Mouse (Mus musculus) liver, embryonic 14.5 days (tissue): ENCODE results near the gene Rab11fip5. TPM values are rescaled to one million over a fixed set of nuclear protein-coding genes. Genes with fewer than 3 reads are reported as not detected.

ENCODE experiments used
- ATAC-seq: fragments of 200-750 bp; cut with Nextera tagmentation; 2 replicates; pipeline ENCODE4 v1.8.0; 2017; ENCODE audit warnings: moderate number of reproducible peaks, mild to moderate bottlenecking, moderate library complexity; ENCODE audit not compliant: insufficient read depth
- DNase-seq, 3 experiments: peaks; one replicate each; pipeline ENCODE4 v3.0.0-alpha.2; 2012 to 2013; ENCODE audit warnings: low read depth in 3 of 3, low spot score in 3 of 3
- H3K27ac ChIP-seq: fragments of 300-500 bp; sonication (generic); 2 replicates; pipeline ENCODE4 v1.5.1; 2014; ENCODE audit warnings: moderate library complexity, mild to moderate bottlenecking, control low read depth, inconsistent platforms
- H3K27me3 ChIP-seq: fragments of 300-500 bp; sonication (generic); 2 replicates; pipeline ENCODE4 v1.6.1; 2014; ENCODE audit warnings: mild to moderate bottlenecking, low read length, moderate library complexity; ENCODE audit not compliant: control insufficient read depth, insufficient read depth
- H3K36me3 ChIP-seq: fragments of 300-500 bp; sonication (generic); replicated peaks from 2 replicates; pipeline ENCODE4 v1.6.1; 2014; ENCODE audit warnings: low read depth; ENCODE audit not compliant: control insufficient read depth, insufficient read depth
- H3K4me1 ChIP-seq, 2 experiments: fragments of 200-500 bp in 1 of 2; fragments of 300-500 bp in 1 of 2; sonication (generic) in 1 of 2; replicated peaks; 2 replicates each; pipeline ENCODE4 v1.6.1; 2012 to 2014; ENCODE audit warnings: antibody characterized with exemption in 1 of 2, inconsistent platforms in 1 of 2, low read length in 1 of 2; ENCODE audit not compliant: control insufficient read depth in 2 of 2, insufficient read depth in 2 of 2
- H3K4me2 ChIP-seq: fragments of 300-500 bp; sonication (generic); 2 replicates; pipeline ENCODE4 v1.6.1; 2014; ENCODE audit warnings: low read depth, mild to moderate bottlenecking, control low read depth, moderate library complexity
- H3K4me3 ChIP-seq, 2 experiments: fragments of 200-500 bp in 1 of 2; fragments of 300-500 bp in 1 of 2; sonication (generic) in 1 of 2; 2 replicates each; pipeline ENCODE4 v1.5.1; 2012 to 2014; ENCODE audit warnings: low read depth in 2 of 2, low read length in 2 of 2, mild to moderate bottlenecking in 2 of 2, control low read depth in 1 of 2, inconsistent platforms in 1 of 2, moderate library complexity in 1 of 2; ENCODE audit not compliant: insufficient read depth in 1 of 2
- H3K9ac ChIP-seq: fragments of 300-500 bp; sonication (generic); replicated peaks from 2 replicates; pipeline ENCODE4 v1.6.1; 2014; ENCODE audit warnings: mild to moderate bottlenecking, control low read depth, moderate library complexity
- H3K9me3 ChIP-seq: fragments of 300-500 bp; sonication (generic); 2 replicates; pipeline ENCODE4 v1.6.1; 2016; ENCODE audit warnings: low read length, mixed read lengths; ENCODE audit not compliant: control insufficient read depth
- CTCF ChIP-seq: IDR thresholded peaks from 2 replicates; pipeline ENCODE4 v1.5.1; 2016; ENCODE audit warnings: antibody characterized with exemption, low read depth, control low read depth
- EP300 ChIP-seq: IDR thresholded peaks from 2 replicates; pipeline ENCODE4 v1.6.1; 2016; ENCODE audit warnings: antibody characterized with exemption, low read depth
- WGBS: fragments of 180-500 bp; shearing (Covaris S2); extraction: QIAGEN DNeasy Blood & Tissue Kit; methylation state at CpG from one replicate; pipeline ENCODE4 v1.1.7; 2014; ENCODE audit not compliant: insufficient replicate concordance; 5-methylcytosine and 5-hydroxymethylcytosine counted together
- polyA plus RNA-seq, 2 experiments: library from polyadenylated mRNA; depleted of rRNA in 1 of 2; stranded (reverse) in 1 of 2; unstranded in 1 of 2; fragments of >200 nt; fragmentation: Nextera tagmentation in 1 of 2; extraction: Ambion mirVana in 1 of 2; gene quantifications; 2 replicates each; pipeline versions ENCODE4 v1.2.1 to v1.2.3; 2012 to 2014

The Rab11fip5 gene
- polyA plus RNA-seq, 2 experiments = 0.33 to 0.40 TPM

DNA sequence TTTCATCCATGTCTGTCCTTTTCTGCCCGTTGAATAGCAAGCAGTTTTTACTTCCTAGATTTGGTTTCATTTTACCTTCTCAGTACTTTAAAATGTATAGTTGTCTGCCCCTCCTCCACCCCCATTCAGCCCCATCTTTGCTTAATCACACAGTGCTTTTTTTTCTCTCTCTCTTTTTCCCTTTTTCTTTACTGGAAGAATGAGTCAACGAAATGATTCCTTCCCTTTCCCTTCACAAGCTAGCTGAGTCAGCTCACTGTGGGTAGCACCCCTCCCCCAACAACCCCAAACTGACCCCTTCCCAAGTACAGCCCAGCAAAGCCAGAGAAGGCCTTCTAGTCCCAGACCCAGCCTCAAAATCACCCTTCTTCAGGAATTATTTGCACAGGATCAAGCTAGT is 49.3 kb downstream of the Rab11fip5 start:
- no peak for ATAC-seq
- Histone ChIP-seq H3K27ac (no peak overlapping the region), H3K4me1 (no peaks in the 10 kb centered on the region; a peak in 1 of 4 replicates), H3K9me3 (no peaks in the 10 kb centered on the region), H3K27me3 (no peaks in the 10 kb centered on the region), H3K9ac (no peak overlapping the region), H3K4me2 (no peak overlapping the region), H3K36me3 (no peaks in the 10 kb centered on the region), H3K4me3 (no peak overlapping the region)
- 19% methylated on average over 2 of the region's 2 CpGs for WGBS
- DNase-seq = no peak
- no peak for TF ChIP-seq CTCF
- TF ChIP-seq EP300 = no peak

DNA sequence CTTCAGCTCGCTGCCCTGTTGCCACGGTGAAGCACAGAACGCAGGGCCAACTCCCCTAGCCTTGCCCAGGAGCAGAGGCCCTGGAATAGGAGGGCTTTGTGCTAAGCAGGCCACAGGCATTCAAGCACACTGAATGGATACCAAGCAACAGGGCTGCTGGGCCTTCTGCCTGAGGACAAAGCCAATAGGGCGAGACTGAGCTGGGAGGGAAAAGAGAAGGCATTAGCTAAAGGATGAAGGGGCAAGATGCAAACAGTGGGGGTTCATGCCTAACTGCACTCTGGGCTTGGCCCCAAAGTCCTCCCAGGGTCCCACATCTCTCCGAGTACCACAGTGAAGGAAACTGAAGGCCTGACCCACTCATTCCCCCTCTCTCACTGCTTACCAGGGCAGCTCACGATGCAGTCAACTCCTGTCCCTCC is 54.0 kb downstream of the Rab11fip5 start:
- DNase-seq (no peak), ATAC-seq (no peak)
- no peaks in the 10 kb centered on the region for H3K27me3 ChIP-seq
- H3K9ac ChIP-seq = no peak overlapping the region
- no peaks in the 10 kb centered on the region for H3K36me3 ChIP-seq
- 63% methylated on average over 6 of the region's 6 CpGs for WGBS
- H3K4me2 ChIP-seq = no peak overlapping the region
- H3K4me3 ChIP-seq = no peak overlapping the region
- TF ChIP-seq CTCF (no peak), EP300 (no peak)
- H3K27ac ChIP-seq = no peak overlapping the region
- no peaks in the 10 kb centered on the region for H3K9me3 ChIP-seq
- H3K4me1 ChIP-seq = no peaks in the 10 kb centered on the region

GRCm38 (mm10) chr6:85316211-85316610 is 58.2 kb downstream of the Rab11fip5 start:
- DNase-seq (no peak), ATAC-seq (no peak)
- no peak overlapping the region for H3K4me3 ChIP-seq
- H3K4me2 ChIP-seq = no peak overlapping the region
- H3K9ac ChIP-seq = no peak overlapping the region
- 67% methylated on average over 2 of the region's 2 CpGs for WGBS
- no peak for TF ChIP-seq EP300
- TF ChIP-seq CTCF = no peak
- no peaks in the 10 kb centered on the region for H3K36me3 ChIP-seq
- no peaks in the 10 kb centered on the region for H3K9me3 ChIP-seq
- no peak overlapping the region for H3K27ac ChIP-seq
- no peaks in the 10 kb centered on the region for H3K4me1 ChIP-seq
- H3K27me3 ChIP-seq = no peaks in the 10 kb centered on the region

- H3K4me3 ChIP-seq = no peak overlapping the region
- H3K27me3 ChIP-seq = no peaks in the 10 kb centered on the region
- WGBS = 54% methylated on average over 9 of the region's 9 CpGs
- H3K27ac ChIP-seq = no peak overlapping the region
- H3K36me3 ChIP-seq = no peaks in the 10 kb centered on the region
- ATAC-seq (no peak), DNase-seq (no peak)
- no peak overlapping the region for H3K4me2 ChIP-seq
- H3K9ac ChIP-seq = no peak overlapping the region
- H3K9me3 ChIP-seq = no peaks in the 10 kb centered on the region
- no peak for TF ChIP-seq CTCF
- TF ChIP-seq EP300 = no peak
- no peaks in the 10 kb centered on the region for H3K4me1 ChIP-seq
Measured at GRCm38 (mm10) chr6:85314064-85314798, 60.2 kb downstream of the Rab11fip5 start.

- DNase-seq (no peak), ATAC-seq (no peak)
- H3K27ac ChIP-seq = no peak overlapping the region
- H3K36me3 ChIP-seq = no peaks in the 10 kb centered on the region
- no peak overlapping the region for H3K4me2 ChIP-seq
- no peaks in the 10 kb centered on the region for H3K9me3 ChIP-seq
- no peak for TF ChIP-seq EP300
- TF ChIP-seq CTCF = no peak
- no peak overlapping the region for H3K4me3 ChIP-seq
- no peaks in the 10 kb centered on the region for H3K27me3 ChIP-seq
- WGBS = 74% methylated on average over 4 of the region's 4 CpGs
- H3K9ac ChIP-seq = no peak overlapping the region
- H3K4me1 ChIP-seq = 0 out of 4 replicates have a peak, but pooled peaks cover 0 to 4% of the 10 kb centered on the region in 2 experiments
Measured at GRCm38 (mm10) chr6:85307894-85308293, 66.5 kb downstream of the Rab11fip5 start.
